Mouse (Mus musculus) lung, postnatal 0 days (tissue): ENCODE measurements at regions not wholly inside any gene's neighbourhood (a gene's known extent, or its start where the extent isn't known, plus 50 kb on each side); places are given as distances from the start of the nearest gene placed in this dataset.

Source experiments
- ATAC-seq: fragments of 200-750 bp; cut with Nextera tagmentation; 2 replicates; pipeline ENCODE4 v1.8.0; 2017; ENCODE audit warnings: moderate library complexity
- DNase-seq: peaks from one replicate; pipeline ENCODE4 v3.0.0-alpha.2; 2016; ENCODE audit warnings: low spot score
- H3K27ac ChIP-seq: fragments of 300-500 bp; sonication (generic); 2 replicates; pipeline ENCODE4 v1.5.1; 2014; ENCODE audit warnings: antibody characterized with exemption, mild to moderate bottlenecking, low read length, mixed read lengths
- H3K27me3 ChIP-seq: fragments of 300-500 bp; sonication (generic); replicated peaks from 2 replicates; pipeline ENCODE4 v1.6.1; 2014; ENCODE audit warnings: low read length, mixed read lengths; ENCODE audit not compliant: insufficient read depth
- H3K36me3 ChIP-seq: fragments of 300-500 bp; sonication (generic); 2 replicates; pipeline ENCODE4 v1.6.1; 2014; ENCODE audit warnings: low read length, mixed read lengths; ENCODE audit not compliant: insufficient read depth
- H3K4me1 ChIP-seq: fragments of 300-500 bp; sonication (generic); 2 replicates; pipeline ENCODE4 v1.6.1; 2014; ENCODE audit warnings: antibody characterized with exemption, low read depth, low read length, mixed read lengths; ENCODE audit not compliant: insufficient read depth
- H3K4me2 ChIP-seq: fragments of 300-500 bp; sonication (generic); replicated peaks from 2 replicates; pipeline ENCODE4 v1.6.1; 2014; ENCODE audit warnings: low read depth, mild to moderate bottlenecking, low read length, moderate library complexity, mixed read lengths
- H3K4me3 ChIP-seq: fragments of 300-500 bp; sonication (generic); 2 replicates; pipeline ENCODE4 v1.5.1; 2014; ENCODE audit warnings: low read depth, low read length
- H3K9ac ChIP-seq: fragments of 300-500 bp; sonication (generic); replicated peaks from 2 replicates; pipeline ENCODE4 v1.6.1; 2014; ENCODE audit warnings: low read depth, mild to moderate bottlenecking
- H3K9me3 ChIP-seq: fragments of 300-500 bp; sonication (generic); 2 replicates; pipeline ENCODE4 v1.6.1; 2016; ENCODE audit warnings: low read length, mixed read lengths
- CTCF ChIP-seq: IDR thresholded peaks from 2 replicates; pipeline ENCODE4 v1.5.1; 2016; ENCODE audit warnings: antibody characterized with exemption, mild to moderate bottlenecking
- EP300 ChIP-seq: IDR thresholded peaks from 2 replicates; pipeline ENCODE4 v1.6.1; 2016; ENCODE audit warnings: antibody characterized with exemption, mild to moderate bottlenecking, control low read depth
- WGBS: fragments of 180-500 bp; shearing (Covaris S2); extraction: QIAGEN DNeasy Blood & Tissue Kit; methylation state at CpG from one replicate; pipeline ENCODE4 v1.1.7; 2014; 5-methylcytosine and 5-hydroxymethylcytosine counted together

DNA sequence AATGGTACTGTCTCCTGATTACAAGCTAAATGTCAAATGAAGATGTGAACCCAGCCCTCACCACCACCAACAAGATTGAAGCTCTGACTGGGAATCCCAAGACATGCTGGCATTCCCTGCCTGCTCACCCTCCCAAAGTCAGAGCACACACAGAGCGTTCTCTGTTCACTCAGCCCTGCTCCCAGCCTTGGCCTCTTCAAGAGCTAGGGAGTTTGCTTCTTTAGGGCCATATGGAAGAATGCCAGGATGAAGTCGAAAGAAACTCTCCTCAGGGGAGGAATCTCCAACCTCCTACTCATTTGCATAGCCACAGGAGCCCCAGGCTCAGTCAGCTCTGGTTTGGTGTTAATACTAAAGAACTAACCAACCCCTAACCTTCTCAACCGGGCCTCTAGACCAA lies 90.1 kb downstream of the Tmem17 start:
- ATAC-seq (no peak; the same call in 1 of the 2 replicates), DNase-seq (peak; percentile 66)
- TF ChIP-seq EP300: no peak
- no peak for TF ChIP-seq CTCF
- Histone ChIP-seq H3K4me3 (no peak overlapping the region), H3K9ac (no peak overlapping the region), H3K9me3 (no peaks in the 10 kb centered on the region), H3K36me3 (no peaks in the 10 kb centered on the region), H3K4me1 (no peaks in the 10 kb centered on the region), H3K27ac (no peak overlapping the region), H3K4me2 (no peak overlapping the region), H3K27me3 (no peaks in the 10 kb centered on the region)
- 16% methylated on average over 3 of the region's 3 CpGs for WGBS

DNA sequence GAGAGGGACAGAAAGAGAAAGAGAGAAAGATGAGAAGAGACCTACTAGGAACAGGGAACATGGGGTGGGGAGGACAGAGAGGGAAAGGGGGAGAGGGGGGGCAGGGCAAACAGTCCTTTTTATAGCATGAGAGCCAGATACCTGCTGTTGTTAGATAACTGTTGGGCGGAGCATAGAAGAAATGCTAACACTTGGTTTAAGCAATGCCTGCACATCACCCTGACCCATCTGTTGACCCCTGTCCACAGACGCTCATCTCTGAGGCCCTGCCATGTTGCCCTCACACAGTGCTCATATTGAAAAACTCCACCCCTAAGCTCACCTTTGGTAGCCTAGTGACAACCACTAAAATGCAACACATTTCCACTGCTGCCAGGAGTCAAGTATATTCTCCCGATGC lies 90.7 kb downstream of the Tmem17 start:
- no peak overlapping the region for H3K4me3 ChIP-seq
- ATAC-seq: no peak
- H3K27me3 ChIP-seq: no peaks in the 10 kb centered on the region
- no peaks in the 10 kb centered on the region for H3K36me3 ChIP-seq
- no peak for DNase-seq
- WGBS: 53% methylated on average over 3 of the region's 3 CpGs
- no peaks in the 10 kb centered on the region for H3K9me3 ChIP-seq
- TF ChIP-seq EP300: no peak
- no peak for TF ChIP-seq CTCF
- H3K4me2 ChIP-seq: no peak overlapping the region
- H3K4me1 ChIP-seq: no peaks in the 10 kb centered on the region
- H3K9ac ChIP-seq: no peak overlapping the region
- no peak overlapping the region for H3K27ac ChIP-seq

DNA sequence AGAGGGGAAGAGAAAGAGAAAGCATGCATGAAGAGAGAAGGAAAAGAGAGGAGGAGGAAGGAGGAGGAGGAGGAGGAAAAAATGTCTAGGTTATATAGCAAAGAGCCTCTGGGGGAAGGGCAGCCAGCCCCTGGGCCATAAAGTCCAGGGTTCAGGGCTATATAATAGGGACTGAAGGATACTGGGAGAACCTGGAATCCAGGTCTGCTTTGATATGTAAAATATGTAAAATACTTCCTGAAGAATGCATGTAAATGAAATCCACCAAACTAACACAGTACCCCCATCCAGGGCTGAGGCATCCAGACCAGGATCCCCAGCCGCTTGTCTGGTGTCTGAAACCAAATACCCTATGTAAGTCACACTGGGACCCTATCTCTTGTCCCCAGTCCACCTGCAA lies 91.5 kb downstream of the Tmem17 start:
- no peak for DNase-seq
- Histone ChIP-seq H3K9ac (no peak overlapping the region), H3K4me1 (no peaks in the 10 kb centered on the region), H3K9me3 (no peaks in the 10 kb centered on the region), H3K36me3 (no peaks in the 10 kb centered on the region), H3K4me3 (no peak overlapping the region), H3K27ac (no peak overlapping the region), H3K27me3 (no peaks in the 10 kb centered on the region), H3K4me2 (no peak overlapping the region)
- ATAC-seq: no peak
- TF ChIP-seq EP300: no peak
- no peak for TF ChIP-seq CTCF
- WGBS: 94% methylated on average over 1 of the region's 1 CpGs

DNA sequence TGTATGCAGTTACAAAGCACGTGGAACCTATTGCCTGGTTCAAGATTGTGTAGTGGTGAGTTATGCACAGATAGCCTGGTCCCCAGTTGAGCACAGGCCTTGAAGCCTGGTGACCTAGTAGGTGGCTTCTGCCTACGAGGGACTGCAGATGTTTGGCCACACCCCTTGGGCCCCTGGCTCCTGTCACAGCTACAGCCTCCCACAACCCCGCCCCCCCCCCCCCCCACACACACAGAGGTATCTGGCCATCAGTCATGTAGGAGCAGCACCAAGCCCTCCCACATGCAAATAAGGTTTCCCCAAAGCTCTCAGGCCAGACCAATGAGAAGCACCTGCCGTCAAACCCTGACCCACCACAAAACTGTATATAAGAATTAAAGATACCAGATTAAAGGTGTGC lies 94.5 kb downstream of the Tmem17 start:
- Histone ChIP-seq H3K9ac (no peak overlapping the region), H3K27me3 (no peaks in the 10 kb centered on the region), H3K4me1 (peaks cover 7% of the 10 kb centered on the region; the same call in 1 of the 2 replicates), H3K9me3 (no peaks in the 10 kb centered on the region), H3K4me2 (no peak overlapping the region), H3K27ac (no peak overlapping the region), H3K4me3 (no peak overlapping the region), H3K36me3 (no peaks in the 10 kb centered on the region)
- ATAC-seq (no peak), DNase-seq (no peak)
- 56% methylated on average over 4 of the region's 4 CpGs for WGBS
- no peak for TF ChIP-seq CTCF
- no peak for TF ChIP-seq EP300

DNA sequence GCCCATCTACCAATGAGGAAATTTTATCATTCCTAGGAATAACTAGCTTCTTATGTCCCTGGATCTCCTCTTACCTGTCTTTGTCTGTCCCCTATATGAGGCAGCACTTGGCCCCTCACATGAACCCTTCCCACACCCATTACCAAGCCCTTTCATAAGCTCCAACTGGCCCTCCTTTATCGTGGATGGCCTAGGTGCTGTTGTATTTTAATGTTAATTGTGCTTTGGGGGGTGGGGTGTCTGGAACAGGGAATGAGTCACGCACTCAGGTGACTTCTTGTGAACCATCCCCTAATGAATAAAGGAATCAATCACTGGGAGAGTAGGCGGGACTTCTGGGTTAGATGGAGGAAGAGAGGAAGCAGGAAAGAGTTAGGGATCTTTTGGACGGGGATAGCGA lies 95.8 kb downstream of the Tmem17 start:
- Histone ChIP-seq H3K27ac (no peak overlapping the region), H3K4me1 (peaks cover 7% of the 10 kb centered on the region; the same call in 1 of the 2 replicates), H3K4me2 (no peak overlapping the region), H3K9ac (no peak overlapping the region), H3K36me3 (no peaks in the 10 kb centered on the region), H3K27me3 (no peaks in the 10 kb centered on the region), H3K9me3 (no peaks in the 10 kb centered on the region), H3K4me3 (no peak overlapping the region)
- WGBS: 83% methylated on average over 5 of the region's 5 CpGs
- no peak for ATAC-seq
- TF ChIP-seq CTCF (no peak), EP300 (no peak)
- DNase-seq: no peak

DNA sequence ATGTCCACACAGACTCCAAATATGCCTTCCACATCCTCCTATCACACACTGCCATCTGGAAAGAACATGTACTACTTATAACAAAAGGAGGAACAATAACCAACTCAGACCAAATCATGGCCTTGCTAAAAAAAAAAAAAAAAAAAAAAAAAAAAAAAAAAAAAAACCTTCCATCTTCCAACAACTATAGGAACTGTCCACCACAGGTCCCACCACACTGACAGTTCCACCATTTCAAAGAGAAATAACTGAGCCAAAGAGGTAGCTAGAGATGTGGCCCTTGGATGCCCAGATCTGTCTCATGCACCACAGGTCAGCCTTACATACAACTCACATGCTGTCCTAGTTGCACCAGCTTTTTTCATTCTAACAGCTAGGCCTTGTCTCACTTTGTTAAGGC lies 97.1 kb downstream of the Tmem17 start:
- H3K4me1 ChIP-seq: peaks cover 7% of the 10 kb centered on the region; the same call in 1 of the 2 replicates
- no peaks in the 10 kb centered on the region for H3K9me3 ChIP-seq
- H3K27me3 ChIP-seq: no peaks in the 10 kb centered on the region
- no peaks in the 10 kb centered on the region for H3K36me3 ChIP-seq
- no peak overlapping the region for H3K4me3 ChIP-seq
- DNase-seq (no peak), ATAC-seq (no peak)
- H3K9ac ChIP-seq: no peak overlapping the region
- no peak for TF ChIP-seq CTCF
- TF ChIP-seq EP300: no peak
- H3K4me2 ChIP-seq: no peak overlapping the region
- no peak overlapping the region for H3K27ac ChIP-seq

DNA sequence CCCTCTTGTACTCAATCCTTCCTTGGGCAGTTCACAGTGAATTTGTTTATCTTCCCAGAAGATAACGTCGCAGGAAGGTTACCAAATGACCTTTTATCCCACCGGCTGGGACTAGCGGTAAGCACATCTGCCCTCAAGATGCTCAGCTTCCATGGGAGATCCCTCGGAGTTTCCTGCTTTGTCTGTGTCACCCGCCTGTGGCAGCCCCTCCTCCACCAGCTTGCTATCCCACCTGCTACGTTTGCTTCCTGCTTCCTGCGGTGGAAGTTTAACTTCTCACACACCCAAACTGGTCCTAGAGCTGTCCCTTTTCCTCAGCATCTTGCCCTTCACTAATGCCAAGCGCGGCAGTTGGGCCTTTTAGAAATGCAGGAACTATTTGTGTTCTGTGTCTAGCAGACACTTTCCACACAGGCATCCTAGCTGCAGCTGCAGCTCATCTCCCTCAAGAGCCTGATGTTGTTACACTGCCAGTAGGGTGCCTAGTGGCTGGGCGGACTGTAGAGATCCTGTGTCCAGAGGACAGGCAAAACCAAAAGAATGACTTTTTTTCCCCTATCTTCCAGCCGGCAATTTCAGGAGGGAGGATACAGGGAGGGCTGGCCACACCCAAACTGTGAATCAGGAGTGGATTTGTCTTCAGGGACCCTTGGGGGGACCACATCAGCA lies 98.7 kb downstream of the Tmem17 start:
- no peak overlapping the region for H3K27ac ChIP-seq
- TF ChIP-seq CTCF (peak; percentile 33; the same call in 1 of the 2 replicates), EP300 (no peak)
- peak; percentile 49 for ATAC-seq
- H3K27me3 ChIP-seq: no peaks in the 10 kb centered on the region
- no peaks in the 10 kb centered on the region for H3K36me3 ChIP-seq
- H3K4me3 ChIP-seq: no peak overlapping the region
- WGBS: 7% methylated on average over 12 of the region's 12 CpGs
- no peak overlapping the region for H3K4me2 ChIP-seq
- H3K4me1 ChIP-seq: peaks cover 7% of the 10 kb centered on the region; the same call in 1 of the 2 replicates
- peak; percentile 51 for DNase-seq
- H3K9me3 ChIP-seq: no peaks in the 10 kb centered on the region
- H3K9ac ChIP-seq: no peak overlapping the region
